Mouse (Mus musculus) regulatory T cell (primary cell): Measurements from ENCODE around the gene Gm10309.
"Not testable (repeated sequence)": the region's sequence is repeated elsewhere in the genome, so short reads cannot be mapped to it uniquely, and the experiment has no call there.

ENCODE experiments used
- in situ Hi-C: fragments of 300-600 bp; cut with MboI, MseI; formaldehyde crosslinking; loops from one replicate; pipeline ENCODE4 v1.15.1; 2025; ENCODE audit warnings: high pct_unique_total_duplicates

The Gm10309 gene

DNA sequence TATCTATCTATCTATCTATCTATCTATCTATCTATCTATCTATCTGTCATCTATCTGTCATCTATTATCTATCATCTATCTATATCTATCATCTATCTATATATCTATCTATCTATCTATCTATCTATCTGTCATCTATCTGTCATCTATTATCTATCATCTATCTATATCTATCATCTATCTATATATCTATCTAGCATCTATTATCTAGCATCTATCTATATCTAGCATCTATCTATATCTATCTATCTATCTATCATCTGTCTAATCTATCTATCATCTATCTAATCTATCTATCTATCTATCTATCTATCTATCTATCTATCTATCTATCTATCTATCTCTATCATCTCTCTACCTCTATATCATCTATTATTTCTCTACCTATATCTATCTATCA, 27.6 kb downstream of the Gm10309 start:
- in situ Hi-C loops = not testable (repeated sequence)

DNA sequence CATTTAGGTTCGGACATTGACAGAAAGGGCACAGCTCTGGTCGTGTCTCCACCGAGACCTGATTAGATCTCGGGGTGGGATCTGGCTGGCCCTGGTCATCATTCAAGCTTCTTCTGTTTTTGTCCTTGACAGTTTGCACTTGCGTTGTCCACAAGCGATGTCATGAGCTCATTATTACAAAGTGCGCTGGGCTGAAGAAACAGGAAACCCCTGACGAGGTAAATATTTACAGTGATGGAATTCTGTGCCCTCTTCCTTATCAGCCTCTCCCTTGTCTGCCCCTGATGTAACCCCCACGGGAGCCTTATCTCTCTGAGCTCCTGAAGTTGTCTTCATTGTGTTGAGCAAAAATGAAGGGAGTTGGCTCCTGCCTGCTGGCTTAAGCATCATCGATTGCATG, 28.4 kb downstream of the Gm10309 start:
- in situ Hi-C loops = no loop called here

DNA sequence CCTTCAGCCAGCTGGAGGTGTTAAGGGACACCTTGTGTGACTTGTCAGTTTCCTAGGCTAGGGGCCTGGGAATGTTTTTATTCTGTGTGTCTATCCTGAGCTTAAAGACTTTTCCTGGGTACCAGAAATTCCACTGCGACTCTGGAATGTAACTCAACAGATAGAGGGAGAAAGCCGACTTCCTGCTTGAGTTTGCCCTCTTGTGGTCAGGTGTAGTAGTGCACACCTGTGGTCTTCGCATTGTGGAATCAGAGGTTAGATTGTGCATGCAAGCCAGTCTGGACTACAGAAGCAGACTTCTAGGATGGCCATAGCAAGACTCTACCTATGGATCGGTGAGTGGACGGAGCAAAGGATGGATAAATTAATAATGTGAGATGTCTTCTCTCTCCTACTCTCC, 33.3 kb downstream of the Gm10309 start:
- in situ Hi-C loops = no loop called here

- in situ Hi-C loops = no loop called here
Observed at GRCm38 (mm10) chr17:86470160-86470559, 34.9 kb downstream of the Gm10309 start.

DNA sequence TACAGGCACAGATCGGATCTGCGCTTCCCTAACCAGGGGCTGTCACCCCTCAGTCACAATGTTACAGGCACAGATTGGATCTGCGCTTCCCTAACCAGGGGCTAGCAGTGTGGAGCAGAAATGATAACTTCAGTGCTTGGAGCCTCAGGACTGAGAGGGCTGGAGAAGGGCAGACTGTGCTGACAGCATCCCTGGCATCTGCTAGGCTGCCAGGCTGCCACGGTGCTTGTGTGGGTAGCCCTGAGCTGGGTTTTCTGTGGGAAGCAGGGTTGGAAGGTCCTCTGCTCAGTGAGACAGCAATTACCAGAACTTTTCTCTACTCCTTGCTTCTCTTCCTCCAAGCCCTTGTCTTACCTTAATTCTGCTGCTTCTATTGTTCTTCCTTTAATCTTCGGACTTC, 37.1 kb downstream of the Gm10309 start:
- in situ Hi-C loops = no loop called here

GRCm38 (mm10) chr17:86467291-86467898, 37.6 kb downstream of the Gm10309 start:
- in situ Hi-C loops = no loop called here

GRCm38 (mm10) chr17:86466871-86467270, 38.2 kb downstream of the Gm10309 start:
- in situ Hi-C loops = no loop called here

DNA sequence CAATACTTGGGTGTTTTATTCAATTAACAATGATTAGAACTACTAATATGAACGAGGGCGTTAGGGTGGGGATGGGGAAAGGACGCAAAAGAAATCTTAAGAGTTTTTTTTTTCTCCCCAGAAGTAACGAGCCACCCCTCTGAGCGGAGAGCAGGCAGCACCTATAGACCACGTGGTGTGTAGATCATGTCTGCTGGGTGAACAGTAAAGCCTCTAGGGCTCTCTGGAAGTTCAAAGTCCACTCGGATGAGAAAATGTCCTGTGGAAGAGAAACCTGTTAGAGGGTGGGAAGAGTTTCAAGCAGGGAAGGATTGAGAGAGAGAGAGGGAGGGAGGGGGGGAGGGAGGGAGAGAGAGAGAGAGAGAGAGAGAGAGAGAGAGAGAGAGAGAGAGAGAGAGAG, 38.6 kb downstream of the Gm10309 start:
- in situ Hi-C loops = no loop called here

- in situ Hi-C loops = no loop called here
Observed at GRCm38 (mm10) chr17:86465865-86466264, 39.2 kb downstream of the Gm10309 start.

- in situ Hi-C loops = no loop called here
Observed at GRCm38 (mm10) chr17:86464689-86465363, 40.2 kb downstream of the Gm10309 start.

- in situ Hi-C loops = no loop called here
Observed at GRCm38 (mm10) chr17:86464197-86464596, 40.8 kb downstream of the Gm10309 start.

DNA sequence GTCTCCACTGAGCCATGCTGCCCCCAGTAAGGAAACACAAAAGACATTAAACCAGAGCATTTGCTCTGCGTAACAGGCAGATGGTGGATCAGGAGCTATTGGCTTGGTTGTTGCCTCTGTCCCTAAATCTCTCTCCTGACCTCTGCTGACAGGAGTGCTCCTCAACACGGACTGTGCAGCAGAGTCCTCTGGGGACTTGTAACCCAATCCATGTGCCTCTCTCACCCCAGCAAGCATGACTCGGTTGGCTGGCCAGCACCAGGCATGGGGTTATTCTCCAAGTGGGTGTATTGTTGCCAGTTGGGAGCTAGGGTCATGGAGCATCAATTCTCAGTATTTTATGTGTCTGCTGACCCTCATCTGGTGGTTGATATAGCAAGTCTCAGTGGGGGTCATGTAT, 41.7 kb downstream of the Gm10309 start:
- in situ Hi-C loops = no loop called here

DNA sequence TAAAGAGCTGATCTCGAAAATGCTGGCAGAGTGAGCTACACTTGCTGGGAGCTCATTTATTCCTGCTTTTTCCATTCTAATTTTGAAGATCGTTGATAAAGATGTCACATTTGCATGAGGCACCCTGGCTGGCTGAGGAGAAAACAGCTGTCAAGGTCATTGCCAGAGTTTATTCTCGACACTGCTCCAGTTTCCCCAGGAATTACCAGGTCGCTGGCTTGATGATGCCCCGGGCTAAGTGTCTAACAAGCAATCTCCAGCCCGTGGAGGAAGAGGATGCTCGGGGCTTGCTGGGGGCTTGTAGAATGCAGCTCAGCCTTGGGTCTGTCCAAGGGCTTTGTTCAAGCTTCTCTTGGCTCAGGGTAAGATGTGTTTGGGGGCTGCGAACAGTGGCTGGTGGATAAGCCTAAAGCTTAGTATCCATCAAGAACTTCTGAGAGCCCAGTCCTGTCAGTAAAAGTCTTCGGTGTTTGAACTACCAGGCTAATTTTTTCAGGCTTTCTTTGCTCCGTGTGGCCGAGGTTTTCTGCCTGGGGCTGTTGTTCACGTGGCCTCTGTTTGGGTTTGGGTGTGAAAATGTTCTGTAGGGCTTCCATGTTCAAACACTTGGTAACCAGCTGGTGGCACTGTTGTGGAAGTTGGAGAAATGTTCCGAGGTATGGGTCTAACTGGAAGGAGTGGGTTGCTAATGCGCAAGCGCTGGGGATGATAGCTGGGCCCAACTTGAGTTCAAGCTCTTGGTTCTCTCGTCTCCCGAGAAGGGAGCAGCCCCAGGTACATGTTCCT, 44.2 kb downstream of the Gm10309 start:
- in situ Hi-C loops = no loop called here

DNA sequence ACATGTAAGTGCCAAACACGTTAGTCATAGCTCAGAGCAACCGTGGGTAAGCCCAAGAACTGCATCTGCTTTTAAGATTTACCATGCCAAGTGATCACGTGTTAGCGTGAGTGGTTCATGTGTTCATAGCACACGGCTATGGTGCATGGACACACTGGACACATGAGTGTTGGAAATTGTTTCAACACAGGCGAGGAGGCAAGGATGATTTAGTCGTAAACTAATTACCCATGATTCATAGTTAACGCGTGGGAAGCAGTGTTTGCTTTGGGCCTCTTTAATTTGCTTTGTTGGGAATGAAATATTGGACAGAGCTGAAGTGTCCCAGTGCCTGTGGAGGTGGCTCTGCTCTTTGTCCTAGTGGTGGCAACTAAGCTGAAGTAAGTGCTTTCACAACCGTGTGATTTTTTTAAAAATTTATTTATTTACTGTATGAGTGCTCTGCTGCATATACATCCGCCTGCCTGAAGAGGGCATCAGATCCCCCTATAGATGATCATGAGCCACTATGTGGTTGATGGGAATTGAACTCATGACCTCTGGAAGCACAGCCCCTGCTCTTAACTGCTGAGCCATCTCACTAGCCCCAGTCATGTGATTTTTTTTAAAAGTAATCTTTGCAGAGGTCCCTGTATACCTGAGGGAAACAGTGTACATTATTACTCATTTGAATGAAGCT, 46.6 kb downstream of the Gm10309 start:
- in situ Hi-C loops = no loop called here

DNA sequence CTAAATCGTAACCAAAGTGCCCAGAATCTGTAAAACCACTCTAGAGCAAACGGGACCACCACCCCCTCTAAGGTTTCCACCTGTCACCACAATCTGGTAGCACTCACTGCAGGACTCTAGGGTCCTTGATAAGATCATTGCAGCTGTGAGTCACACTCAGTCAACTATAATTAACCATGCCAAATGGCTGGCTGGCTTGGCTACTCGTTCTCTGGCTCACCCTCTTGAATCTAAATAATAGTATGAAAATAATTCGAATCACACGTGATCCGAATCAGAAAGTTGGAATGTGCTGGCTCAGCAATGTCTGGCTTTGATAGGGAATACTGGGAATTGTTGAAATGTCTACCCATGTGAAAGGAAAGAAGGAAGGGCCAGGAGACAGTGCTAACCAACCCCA, 48.5 kb downstream of the Gm10309 start:
- in situ Hi-C loops = no loop called here

GRCm38 (mm10) chr17:86454351-86454706, 50.7 kb downstream of the Gm10309 start:
- in situ Hi-C loops = no loop called here

DNA sequence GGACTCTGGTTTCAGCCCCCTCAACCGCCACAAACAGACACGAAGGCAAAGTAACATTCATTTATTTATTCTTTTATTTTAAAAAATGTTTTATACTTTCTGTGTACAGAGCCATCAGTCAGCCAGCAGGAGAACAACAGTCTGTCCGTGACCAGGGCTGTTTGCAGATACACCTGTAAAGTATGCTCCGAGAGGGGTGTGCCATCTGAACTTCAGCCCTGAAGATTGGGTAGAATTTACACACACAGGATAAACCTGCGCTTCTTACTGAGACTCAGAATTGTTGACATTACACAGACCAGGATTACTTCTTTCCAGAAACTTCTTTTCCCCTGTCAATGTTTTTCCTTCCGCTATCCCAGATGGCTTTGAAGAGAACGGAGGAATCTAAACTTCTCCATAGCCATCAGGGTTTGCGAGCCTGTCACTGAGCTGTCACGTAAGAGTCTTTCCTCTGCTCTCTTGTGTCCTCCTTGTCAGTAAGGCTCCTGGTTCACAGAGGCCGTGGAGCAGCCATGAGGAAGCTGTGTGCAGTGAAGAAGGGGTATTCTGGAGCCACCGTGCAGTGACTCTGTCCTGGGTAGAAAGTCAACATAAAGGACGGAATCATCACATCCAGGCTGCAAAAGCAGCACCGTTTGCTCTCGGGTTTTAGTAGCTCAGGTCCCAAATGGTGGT, 51.2 kb downstream of the Gm10309 start:
- in situ Hi-C loops = no loop called here

- in situ Hi-C loops = no loop called here
Observed at GRCm38 (mm10) chr17:86452934-86453333, 52.1 kb downstream of the Gm10309 start.
